Mouse (Mus musculus): ENCODE results near the gene Derl2.
A peak's percentile ranks its signal among the peaks of the same experiment; 100 is the strongest.

The Derl2 gene

DNA sequence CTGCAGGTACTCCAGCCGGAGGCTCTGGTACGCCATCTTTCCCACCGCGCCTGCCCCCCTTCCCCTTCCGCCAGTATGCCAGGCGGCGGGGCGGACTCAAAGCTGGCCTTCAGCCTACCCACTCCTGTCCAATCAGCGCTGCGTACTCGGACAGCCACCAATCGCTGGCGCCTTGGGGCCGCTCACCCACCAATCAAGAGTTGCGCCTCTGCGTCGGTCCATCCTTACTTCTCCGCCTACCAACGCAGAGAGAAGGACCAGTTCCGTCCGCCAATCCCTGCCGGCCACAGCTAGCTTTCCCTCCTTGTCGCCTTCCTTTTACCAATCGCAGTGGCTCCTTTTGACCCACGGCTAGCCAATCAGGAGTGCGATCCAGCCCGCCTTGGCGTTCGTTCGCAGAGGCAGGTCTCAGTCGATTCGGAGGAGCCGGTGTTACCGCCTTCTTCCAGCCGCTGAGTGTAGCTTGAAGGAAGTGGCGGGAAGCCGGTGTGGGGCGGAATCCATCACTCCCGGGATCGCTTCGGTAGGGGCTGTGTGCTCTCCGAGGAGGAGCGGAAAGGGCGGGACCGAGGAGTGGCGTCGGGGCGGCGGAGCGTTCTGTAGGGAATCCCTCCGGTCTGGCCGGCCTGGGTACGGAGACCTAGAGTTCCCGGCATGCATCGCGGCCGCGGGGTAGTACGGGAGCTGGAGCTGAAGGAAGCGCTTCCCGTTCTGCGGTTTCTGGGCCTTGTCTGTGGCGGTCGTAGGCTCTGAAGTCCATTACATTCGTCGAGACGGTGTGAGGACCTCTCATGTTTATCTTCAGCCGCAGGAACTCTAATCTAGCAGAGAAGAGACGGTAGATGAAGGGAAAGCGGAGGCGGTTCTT is at the start of gene Derl2, which contains the start of gene Mis12:
Derl2 (minus strand) TSS at position 641 of the 868 bp plus-strand sequence.
Mis12 (plus strand) TSS at position 411 of the 868 bp plus-strand sequence.
- peak; percentile 99 for DNase-seq (ENCODE audit: low read depth, low spot score)

DNA sequence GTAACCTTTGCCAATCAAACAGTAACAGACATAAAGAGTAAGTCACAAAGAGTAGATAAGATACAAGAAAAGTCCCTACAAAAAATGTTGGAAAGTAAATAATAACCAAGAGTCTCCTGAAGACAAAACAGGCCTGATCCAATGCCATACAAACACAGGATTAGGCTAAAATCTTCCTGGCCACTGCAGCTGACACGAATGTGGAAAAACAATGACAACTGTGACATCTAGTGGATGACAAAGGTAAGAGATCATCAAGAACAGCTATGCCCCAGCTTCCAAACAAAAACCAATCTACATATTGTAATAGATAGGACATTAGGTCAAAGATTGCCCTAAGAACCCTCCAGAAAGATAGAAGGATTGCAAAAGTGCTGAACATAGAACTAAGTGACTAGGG is 32.9 kb upstream of the Derl2 start:
- peak; percentile 41 for DNase-seq (ENCODE audit: low read depth, low spot score)

DNA sequence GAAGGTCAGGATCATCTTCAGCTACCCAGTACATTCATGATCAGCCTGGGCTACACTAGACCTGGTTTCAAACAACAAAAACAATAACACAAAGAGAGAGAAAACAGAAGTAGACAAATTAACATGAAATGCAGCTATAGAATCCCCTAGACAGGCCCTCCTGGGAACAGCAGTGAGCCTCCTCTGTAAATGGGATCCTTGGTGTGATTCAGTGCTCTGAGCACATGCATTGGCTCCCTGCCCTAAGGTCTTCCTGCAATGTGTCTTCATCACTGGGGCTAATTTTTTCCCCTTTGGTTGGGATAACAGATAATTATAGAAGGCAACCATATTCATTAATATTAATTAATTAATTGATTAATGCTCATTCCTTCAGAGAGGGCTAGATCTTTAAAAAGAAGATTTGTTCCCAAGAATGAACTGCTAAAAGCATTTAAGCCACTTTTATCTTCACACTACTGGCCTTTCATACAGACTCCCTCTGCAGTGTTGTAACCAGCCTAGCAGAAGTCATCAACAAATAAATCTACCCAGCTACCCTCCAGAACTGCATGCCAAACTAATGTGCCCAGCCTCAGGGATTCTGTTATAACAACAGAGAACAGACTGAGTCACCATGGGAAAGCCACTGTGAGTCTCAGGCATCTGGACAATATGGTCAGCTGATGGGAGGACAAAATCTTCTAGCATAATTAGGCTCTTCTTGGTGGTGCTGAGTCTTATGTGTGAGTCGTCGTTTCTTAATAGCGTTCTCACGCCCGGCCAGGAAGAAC is 20.1 kb upstream of the Derl2 start:
- no peak for DNase-seq (ENCODE audit: low read depth, low spot score)

DNA sequence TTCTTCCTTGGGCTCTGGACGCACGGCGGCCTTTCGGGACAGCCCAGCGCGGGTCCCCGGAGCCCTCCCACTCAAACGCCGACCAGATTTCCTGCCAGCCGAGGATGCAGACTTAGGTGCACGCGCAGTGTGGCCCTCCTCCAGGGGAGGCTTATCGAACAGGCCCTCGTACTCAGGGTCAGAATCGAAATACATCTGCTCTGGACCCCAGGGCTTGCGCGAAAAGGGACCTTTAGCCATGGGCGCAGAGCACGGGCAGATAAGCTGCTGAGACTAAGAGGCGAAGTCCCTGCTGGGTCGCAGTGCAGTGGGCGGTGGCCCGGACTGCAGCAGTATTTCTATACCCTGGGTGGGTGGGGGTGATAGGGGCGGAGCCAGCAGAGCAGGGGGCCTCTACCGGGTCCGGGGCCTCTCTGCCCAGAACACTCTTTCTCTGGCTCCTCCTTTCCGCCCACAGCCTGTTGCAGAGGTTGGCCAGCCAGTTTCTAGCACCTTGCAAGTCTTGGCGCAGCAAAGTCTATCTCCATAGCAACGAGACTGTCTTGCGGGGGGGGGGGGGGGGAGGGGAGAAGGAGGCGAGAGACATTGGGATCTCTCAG is 13.6 kb upstream of the Derl2 start, which contains the start of gene 6330403K07Rik:
6330403K07Rik (minus strand) TSS at position 351 of the 599 bp plus-strand sequence.
- DNase-seq (ENCODE audit: low read depth, low spot score), result no peak

DNA sequence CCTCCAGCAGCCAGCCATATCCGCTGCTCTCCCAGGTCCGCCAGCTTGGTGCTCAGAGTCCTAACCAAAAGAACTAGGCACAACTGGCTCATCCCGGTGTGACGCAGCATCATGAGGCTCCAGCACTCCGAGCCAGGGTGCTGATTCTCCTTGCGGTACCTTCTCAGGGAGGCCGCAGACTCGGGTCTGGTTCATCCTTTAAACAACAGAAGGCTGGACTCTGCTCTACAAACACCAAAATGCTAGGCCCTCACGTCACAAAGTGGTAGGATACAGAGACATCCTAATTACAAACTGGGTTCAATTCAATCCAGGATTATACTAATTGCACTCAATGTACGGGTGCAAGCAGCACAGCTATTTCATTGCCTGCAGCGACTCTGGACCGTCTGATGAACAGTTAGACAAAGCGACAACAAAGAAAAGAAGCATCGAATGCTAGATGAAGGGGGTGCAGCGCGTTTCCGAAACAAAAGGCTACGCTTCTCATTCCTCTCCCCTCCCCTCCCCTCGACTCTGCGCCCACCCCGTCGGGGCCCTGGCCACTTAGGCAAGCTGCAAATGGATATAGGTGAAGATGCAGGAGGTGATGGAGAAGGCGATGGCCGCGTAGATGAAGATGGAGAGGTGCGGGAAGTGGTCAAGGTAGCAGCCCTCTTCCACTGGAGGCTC is 13.0 kb upstream of the Derl2 start:
- DNase-seq (ENCODE audit: low read depth, low spot score), result no peak

DNA sequence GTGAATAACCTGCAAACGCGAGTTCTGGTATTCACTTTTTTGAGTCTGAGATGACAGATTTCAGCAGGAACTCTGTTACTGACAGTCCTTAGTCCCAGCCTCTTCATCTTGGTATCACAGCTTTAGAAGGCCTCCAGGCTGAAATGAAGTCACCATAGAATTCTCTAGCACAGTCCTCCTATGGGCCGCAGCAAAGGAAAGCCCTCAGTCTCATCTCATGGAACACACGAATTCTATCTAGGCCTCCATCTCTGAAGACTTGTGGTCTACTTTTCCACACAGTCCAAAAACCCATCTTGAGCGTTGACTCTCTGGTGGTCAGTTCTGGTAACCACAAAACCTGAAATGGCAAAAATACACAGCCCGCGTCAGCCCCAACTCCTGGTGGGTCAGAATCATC is 12.4 kb upstream of the Derl2 start:
- no peak for DNase-seq (ENCODE audit: low read depth, low spot score)

DNA sequence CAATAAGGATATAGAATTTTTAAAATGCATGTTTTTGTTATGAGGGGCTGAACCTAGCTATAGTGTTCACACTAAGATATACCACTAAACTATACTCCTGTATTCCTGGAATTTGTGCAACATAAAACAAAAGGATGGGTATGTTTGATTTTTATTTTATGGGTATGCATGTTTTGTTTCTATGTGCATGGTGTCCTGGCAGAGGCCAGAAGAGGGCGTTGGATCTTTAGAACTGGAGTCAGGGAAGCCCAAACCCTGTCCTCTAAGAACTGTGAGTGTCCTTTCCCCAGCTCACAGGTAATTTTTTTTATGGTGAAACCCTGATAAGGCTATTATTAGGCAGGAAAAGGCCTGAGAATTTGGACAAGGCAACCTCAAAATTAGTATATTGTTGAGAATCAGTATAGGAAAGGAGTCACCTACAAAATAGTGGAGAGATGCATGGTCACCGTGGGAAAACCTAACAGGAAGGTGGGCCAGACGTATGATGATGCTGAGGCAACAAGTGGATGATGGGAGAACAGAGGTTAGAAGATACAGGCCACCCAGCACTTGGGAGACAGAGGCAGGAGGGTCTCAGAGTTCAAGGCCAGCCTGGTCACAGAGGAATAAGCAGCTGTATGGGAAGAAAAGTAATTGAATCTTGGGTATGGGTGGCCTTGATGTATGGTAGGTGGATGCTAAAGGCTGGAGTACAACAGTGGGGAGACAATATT is 9.9 kb upstream of the Derl2 start:
- DNase-seq (ENCODE audit: low read depth, low spot score), result no peak

DNA sequence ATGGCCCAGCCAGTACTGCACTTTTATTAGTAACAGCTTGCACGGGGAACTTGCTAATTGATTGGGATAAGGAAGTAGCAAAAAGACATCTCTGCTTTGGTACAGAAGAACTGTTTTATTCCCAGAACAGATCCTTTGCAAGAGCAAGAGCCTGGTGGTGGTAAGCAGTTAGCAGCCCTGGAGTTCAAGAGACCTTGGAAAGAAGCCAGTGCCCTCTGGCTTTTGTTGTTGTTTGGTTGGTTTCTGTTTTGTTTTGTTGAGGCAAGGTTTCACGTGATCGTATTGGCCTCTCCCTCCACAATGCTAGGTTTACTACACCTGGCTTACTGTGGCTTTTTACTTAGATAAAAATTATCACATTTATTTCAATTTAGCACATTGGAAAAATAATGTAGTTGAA is 8.6 kb upstream of the Derl2 start:
- no peak for DNase-seq (ENCODE audit: low read depth, low spot score)

DNA sequence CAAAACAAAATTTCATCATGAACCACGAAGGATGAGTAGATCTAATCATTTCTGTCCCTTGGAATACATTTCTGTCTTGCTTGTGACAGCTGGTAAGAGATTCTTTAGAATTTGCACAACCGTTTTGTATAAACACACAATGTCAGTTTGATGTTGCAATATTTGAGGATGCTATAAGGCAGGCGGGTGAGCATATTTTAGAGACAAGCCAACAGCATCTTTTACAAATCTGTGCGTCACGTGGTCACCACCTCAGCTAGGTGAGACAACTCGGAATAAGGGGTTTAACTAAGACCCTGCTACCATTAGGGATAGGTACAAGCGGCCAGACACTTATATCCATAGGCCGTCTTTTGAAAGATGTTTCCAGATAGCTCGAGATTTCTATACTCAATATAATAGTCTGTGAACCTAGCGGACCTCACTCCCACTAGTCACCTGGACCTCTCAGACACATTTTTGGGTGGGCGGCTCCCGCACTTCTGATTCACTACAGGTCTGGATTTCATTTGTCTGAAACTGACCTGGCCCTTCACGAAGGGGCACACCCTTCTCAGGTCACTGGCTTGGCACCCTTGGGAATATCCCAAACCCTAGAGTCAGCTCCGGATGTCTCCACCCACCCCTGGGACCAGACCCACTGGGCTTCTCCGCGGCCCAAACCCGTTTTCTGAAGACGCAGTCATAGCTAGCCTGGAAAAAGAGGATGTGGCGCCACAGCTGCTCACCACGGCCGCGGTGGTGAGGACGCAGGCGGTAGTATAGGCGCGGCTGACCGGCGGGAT is 1.0 kb downstream of the Derl2 start:
- DNase-seq (ENCODE audit: low read depth, low spot score), result no peak

DNA sequence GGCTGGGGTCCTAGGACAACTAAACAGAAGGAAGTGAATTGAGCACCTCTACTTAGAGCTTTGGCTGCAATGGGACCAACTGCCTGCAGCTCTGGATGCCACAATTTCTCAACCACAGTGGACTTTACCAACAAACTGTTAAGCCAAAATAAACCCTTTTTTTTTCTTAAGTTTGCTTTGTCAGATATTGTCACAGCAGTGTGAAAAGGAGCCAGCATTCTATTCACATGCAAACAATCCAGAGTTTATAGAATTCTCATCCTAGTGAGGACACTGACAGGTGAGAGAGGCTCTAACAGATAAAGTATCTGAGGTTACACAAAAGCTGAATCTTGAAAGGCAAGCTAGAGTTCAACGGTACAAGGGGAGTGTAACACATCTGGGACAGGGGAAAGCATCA is 2.6 kb downstream of the Derl2 start:
- DNase-seq (ENCODE audit: low read depth, low spot score), result no peak

DNA sequence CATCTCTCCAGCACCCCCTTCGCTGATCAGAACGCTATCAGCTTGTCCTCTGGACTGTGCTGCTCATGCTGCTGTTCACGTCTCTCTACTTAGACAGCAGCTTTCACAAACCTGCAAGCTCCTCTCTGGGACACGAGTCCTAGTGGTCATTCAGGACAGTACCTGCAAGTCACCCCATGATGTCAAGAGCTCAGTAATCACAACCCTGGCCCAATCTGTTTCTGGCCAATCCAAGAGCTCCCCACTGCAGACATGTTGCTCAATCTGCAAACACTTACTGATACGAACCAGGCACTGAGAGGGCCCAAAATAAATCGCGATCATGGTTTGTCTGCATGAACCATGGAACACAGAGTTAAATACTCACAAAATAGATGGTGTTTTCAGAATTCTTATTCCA is 6.9 kb downstream of the Derl2 start:
- no peak for DNase-seq (ENCODE audit: low read depth, low spot score)

DNA sequence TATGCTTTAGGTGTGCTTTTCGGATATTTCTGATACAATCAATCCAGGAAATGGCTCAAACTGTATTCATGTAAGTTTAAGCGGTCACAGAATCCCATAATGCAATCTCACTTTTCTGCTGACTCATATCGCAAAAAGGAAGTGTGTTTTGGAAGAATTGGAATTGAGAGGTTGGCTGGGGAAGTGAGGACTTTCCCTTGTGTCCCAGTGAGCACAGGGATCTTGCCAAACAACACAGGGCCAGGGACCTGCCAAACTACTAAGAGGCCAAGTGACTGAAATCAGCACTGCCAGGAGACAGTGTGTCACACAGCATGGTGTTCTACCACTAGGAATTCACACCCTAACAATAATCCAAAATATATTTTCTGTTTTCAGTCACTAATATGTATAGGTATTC is 11.3 kb downstream of the Derl2 start:
- DNase-seq (ENCODE audit: low read depth, low spot score), result no peak

DNA sequence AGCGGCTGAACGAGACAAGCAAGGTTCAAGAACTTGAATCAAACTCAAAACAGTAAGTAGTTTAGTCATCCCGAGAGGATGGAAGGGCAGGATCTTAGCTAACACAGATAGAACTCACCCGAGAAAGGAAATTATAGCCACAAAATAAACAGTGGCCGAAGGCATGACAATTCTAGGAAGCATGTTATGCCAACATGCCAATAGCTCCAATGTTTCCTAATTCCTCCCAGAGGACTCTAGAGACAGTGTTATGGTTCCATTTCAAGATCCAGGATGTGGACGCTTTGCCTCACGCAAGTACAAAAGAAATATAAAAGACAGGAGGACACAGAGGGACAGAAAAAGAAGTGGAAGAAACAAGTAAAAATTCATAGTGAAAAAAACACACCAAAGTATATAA is 11.8 kb downstream of the Derl2 start:
- no peak for DNase-seq (ENCODE audit: low read depth, low spot score)

DNA sequence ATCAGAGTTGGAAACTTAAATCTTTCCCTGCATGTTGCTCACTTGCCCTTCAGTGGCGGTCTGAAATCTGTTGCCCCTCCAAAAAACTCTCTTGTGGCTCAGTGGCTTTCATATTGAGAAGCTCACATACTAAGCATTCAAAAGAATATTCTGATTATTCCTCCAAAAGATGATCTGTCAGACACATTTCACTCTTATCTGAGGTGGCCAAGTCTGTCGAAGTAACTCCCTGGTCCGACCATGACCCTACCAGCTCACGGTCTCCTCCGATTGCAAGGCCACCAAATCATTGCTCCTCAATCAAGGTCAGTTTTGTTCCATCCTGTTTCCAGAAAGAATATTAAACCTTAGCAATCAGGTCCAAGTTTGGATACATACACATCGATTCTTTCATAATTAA is 12.6 kb downstream of the Derl2 start:
- DNase-seq (ENCODE audit: low read depth, low spot score), result no peak

DNA sequence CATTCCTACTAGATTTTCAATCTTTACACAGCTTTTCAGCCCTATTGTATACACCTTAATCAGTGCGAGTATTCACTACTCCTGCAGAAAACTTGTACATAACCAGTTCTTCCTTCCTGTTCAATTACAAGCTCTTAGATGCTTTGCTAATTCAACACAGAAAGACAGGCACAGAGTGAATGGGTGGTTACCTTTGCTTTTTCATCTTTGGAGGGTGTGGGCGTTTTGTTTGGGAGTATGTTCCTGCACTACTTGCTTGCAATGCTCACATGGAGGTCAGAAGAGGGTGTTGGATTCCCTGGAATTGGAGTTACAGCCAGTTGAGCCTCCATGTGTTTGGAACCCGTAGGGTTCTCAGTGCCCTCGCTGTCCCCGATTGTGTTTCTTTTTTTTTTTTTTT is 14.6 kb downstream of the Derl2 start:
- DNase-seq (ENCODE audit: low read depth, low spot score), result peak; percentile 63

DNA sequence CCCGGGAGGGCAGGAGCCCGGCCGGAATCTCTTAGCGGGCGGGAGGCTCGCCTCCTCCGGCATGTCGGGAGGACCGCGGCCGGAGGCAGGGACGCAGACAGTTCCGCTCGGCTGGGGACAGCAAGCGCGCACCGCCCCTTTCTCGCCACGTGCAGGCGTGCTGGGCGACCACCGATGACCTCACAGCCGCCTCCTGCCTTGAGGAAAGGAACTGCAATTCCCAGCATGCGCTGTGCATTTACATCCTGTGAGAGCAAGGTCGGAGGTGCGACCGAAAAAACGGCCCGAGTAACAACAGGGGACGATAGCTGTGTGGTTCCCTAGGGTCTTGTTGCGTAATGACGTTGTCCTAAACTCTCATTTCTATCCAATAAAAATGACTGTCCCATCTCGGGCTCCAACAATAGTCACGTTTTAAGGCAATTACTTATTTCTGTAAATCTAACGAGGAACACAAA is 15.3 kb downstream of the Derl2 start, which contains the start of gene Dhx33:
Dhx33 (minus strand) TSS at position 122 of the 458 bp plus-strand sequence.
- DNase-seq (ENCODE audit: low read depth, low spot score), result peak; percentile 99

DNA sequence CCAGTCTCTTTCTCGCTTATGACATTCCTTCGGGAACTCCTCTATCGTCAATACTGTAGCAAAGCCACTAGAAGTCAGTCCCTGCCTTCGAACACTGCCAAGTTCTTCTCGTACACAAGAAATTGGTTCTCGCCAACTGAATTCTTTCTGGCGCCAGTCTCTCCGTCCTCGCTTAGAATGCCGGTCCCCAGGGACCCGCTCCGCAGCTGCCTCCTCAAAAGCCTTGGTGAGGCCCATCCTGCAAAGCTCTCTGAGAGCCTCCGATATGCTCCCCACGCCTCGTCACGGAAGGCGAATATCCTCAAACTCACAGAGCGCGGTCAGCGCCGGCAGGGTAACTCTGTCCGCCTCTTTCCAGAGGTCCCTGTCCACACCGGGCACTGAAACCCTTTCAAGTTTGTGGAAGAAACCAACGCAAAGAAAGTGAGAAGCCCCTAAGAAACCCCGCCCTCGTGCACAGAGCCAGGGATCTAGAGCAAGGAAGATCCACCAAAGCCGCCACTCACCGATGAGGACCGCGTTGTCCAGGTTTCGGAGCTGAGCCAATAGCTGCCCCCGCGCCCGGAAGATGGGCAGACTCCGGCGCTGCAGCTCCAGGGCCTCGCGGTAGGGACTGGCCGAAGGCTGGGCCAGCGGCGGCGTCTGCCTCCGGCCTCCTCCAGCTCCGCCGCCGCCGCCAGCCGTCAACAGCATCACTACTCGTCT is 15.9 kb downstream of the Derl2 start:
- DNase-seq (ENCODE audit: low read depth, low spot score), result peak; percentile 72

DNA sequence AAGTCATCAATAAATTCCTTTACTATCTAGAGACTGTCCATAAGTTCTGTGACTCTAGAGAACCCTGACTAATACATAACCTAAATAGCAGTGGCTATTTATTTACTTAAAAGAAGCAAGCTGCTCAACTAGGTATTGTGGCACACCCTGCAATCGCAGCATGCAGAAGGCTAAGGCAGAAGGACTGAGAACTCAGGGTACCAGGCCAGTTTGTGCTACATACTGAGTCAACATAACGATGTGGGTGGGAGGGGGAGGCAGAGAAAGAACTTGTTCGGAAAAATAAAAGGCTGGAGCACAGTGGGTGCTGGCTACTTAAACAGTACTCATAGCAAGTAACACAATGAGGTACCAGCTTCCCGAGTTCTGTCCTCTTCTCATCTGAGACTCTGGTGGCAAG is 18.5 kb downstream of the Derl2 start:
- DNase-seq (ENCODE audit: low read depth, low spot score), result no peak

DNA sequence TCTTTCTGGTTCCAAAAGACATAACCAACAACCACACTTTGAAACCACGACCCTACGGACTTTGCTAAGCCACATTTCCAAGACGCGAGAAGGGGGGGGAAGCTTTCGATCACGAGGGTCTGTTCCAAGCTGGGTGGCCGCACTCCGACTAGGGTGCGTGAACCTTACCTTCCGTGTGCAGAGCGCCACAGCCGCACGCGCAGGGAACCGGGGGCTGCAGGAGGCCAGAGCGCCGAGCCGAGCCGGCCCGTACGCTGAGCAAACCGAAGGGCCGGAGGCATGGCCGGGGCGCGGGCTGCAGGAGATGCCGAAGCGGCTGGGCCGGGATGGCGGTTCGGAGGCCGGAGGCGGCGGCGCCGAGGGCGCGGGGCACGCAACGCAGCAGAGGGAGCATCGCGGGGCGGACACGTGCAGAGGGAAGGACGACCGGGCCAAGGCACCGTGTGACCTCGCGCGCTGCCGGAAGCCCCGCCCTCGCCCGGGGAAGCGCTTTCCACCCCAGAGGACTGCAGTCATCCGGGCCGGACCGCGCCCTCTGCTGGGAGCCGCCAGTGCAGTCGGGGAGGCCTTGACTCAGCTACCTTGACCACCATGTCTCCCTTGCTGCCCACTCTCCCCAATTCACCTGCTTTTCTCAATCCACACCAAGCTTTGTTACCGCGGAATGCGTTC is 36.9 kb downstream of the Derl2 start, which contains the start of gene C1qbp:
C1qbp (minus strand) TSS at position 470 of the 672 bp plus-strand sequence.
- peak; percentile 93 for DNase-seq (ENCODE audit: low read depth, low spot score)
